Mouse (Mus musculus) MEL (cell line): ENCODE measurements at regions not wholly inside any gene's neighbourhood (a gene's known extent, or its start where the extent isn't known, plus 50 kb on each side); places are given as distances from the start of the nearest gene placed in this dataset.

Experiments used
- DNase-seq: peaks from one replicate; pipeline ENCODE4 v3.0.0; 2011; ENCODE audit warnings: low read depth, low spot score
- H3K27ac ChIP-seq: 2 replicates; pipeline ENCODE4 v1.5.1; 2012; ENCODE audit warnings: low read depth, mild to moderate bottlenecking, control low read depth, low read length, moderate library complexity; ENCODE audit not compliant: control insufficient read depth
- H3K27me3 ChIP-seq, 2 experiments: fragments of 150-350 bp in 1 of 2; sonication (generic) in 1 of 2; 2 replicates each; pipeline ENCODE4 v1.6.1; 2012; ENCODE audit warnings: low read length in 2 of 2, mild to moderate bottlenecking in 2 of 2, improper control_type of control experiment in 1 of 2, moderate library complexity in 1 of 2; ENCODE audit not compliant: insufficient read depth in 2 of 2, control insufficient read depth in 1 of 2
- H3K36me3 ChIP-seq, 2 experiments: 2 replicates each; pipeline ENCODE4 v1.6.1; 2012 to 2014; ENCODE audit warnings: low read length in 2 of 2, improper control_type of control experiment in 1 of 2, inconsistent platforms in 1 of 2, mild to moderate bottlenecking in 1 of 2; ENCODE audit not compliant: insufficient read depth in 2 of 2, control insufficient read depth in 1 of 2
- H3K4me1 ChIP-seq, 2 experiments: fragments of 150-350 bp in 1 of 2; sonication (generic) in 1 of 2; 2 replicates each; pipeline ENCODE4 v1.6.1; 2012; ENCODE audit warnings: low read length in 2 of 2, improper control_type of control experiment in 1 of 2, mild to moderate bottlenecking in 1 of 2; ENCODE audit not compliant: insufficient read depth in 2 of 2, control insufficient read depth in 1 of 2
- H3K4me3 ChIP-seq, 2 experiments: fragments of 150-350 bp in 1 of 2; sonication (generic) in 1 of 2; 2 replicates each; pipeline ENCODE4 v1.5.1; 2012; ENCODE audit warnings: low read depth in 2 of 2, low read length in 2 of 2, mild to moderate bottlenecking in 2 of 2, moderate library complexity in 2 of 2, control low read depth in 1 of 2, improper control_type of control experiment in 1 of 2; ENCODE audit not compliant: control insufficient read depth in 1 of 2, insufficient read depth in 1 of 2
- H3K79me2 ChIP-seq: 2 replicates; pipeline ENCODE4 v1.6.1; 2012; ENCODE audit warnings: mild to moderate bottlenecking, low read length, moderate library complexity; ENCODE audit not compliant: control insufficient read depth, poor library complexity, insufficient read depth
- H3K9ac ChIP-seq: 2 replicates; pipeline ENCODE4 v1.6.1; 2012; ENCODE audit warnings: low read depth, mild to moderate bottlenecking, control low read depth, low read length, moderate library complexity; ENCODE audit not compliant: control insufficient read depth, poor library complexity, severe bottlenecking
- H3K9me3 ChIP-seq: fragments of 150-350 bp; sonication (generic); replicated peaks from 2 replicates; pipeline ENCODE4 v1.6.1; 2012; ENCODE audit warnings: mild to moderate bottlenecking, low read length, improper control_type of control experiment, moderate library complexity; ENCODE audit not compliant: insufficient read depth
- BHLHE40 ChIP-seq: IDR thresholded peaks from 2 replicates; pipeline ENCODE4 v1.6.1; 2012; ENCODE audit warnings: low read depth, mild to moderate bottlenecking, inconsistent platforms, low read length, improper control_type of control experiment, borderline replicate concordance
- CHD1 ChIP-seq: IDR thresholded peaks from 2 replicates; pipeline ENCODE4 v1.6.1; 2012; ENCODE audit warnings: low read depth, mild to moderate bottlenecking, inconsistent platforms, low read length, improper control_type of control experiment
- CHD2 ChIP-seq: IDR thresholded peaks from 2 replicates; pipeline ENCODE4 v1.6.1; 2011; ENCODE audit warnings: low read length, improper control_type of control experiment
- CTCF ChIP-seq, 3 experiments: IDR thresholded peaks in 2 of 3; conservative IDR thresholded peaks in 1 of 3; 2 replicates each; pipeline ENCODE4 v1.5.1; 2011 to 2012; ENCODE audit warnings: low read length in 3 of 3, low read depth in 2 of 3, mild to moderate bottlenecking in 2 of 3, improper control_type of control experiment in 1 of 3, inconsistent platforms in 1 of 3, mixed read lengths in 1 of 3, moderate library complexity in 1 of 3; ENCODE audit not compliant: control insufficient read depth in 1 of 3, insufficient read depth in 1 of 3, poor library complexity in 1 of 3, severe bottlenecking in 1 of 3
- E2F4 ChIP-seq: IDR thresholded peaks from 2 replicates; pipeline ENCODE4 v1.6.1; 2011; ENCODE audit warnings: low read depth, low read length, improper control_type of control experiment, borderline replicate concordance
- ELF1 ChIP-seq: IDR thresholded peaks from 2 replicates; pipeline ENCODE4 v1.6.1; 2014; ENCODE audit warnings: low read depth, mild to moderate bottlenecking, inconsistent platforms, low read length, improper control_type of control experiment, moderate library complexity
- ETS1 ChIP-seq: IDR thresholded peaks from 2 replicates; pipeline ENCODE4 v1.6.1; 2012; ENCODE audit warnings: low read depth, mild to moderate bottlenecking, inconsistent platforms, low read length, improper control_type of control experiment, moderate library complexity
- GABPA ChIP-seq: IDR thresholded peaks from 2 replicates; pipeline ENCODE4 v1.6.1; 2012; ENCODE audit warnings: low read depth, mild to moderate bottlenecking, inconsistent platforms, low read length, improper control_type of control experiment, moderate library complexity
- HCFC1 ChIP-seq: IDR thresholded peaks from 2 replicates; pipeline ENCODE4 v1.6.1; 2012; ENCODE audit warnings: low read depth, mild to moderate bottlenecking, inconsistent platforms, low read length, improper control_type of control experiment, moderate library complexity
- MAFK ChIP-seq: IDR thresholded peaks from 2 replicates; pipeline ENCODE4 v1.6.1; 2011; ENCODE audit warnings: low read depth, mild to moderate bottlenecking, low read length, improper control_type of control experiment, borderline replicate concordance
- MAX ChIP-seq: IDR thresholded peaks from 2 replicates; pipeline ENCODE4 v1.6.1; 2011; ENCODE audit warnings: low read length, improper control_type of control experiment
- MAZ ChIP-seq: IDR thresholded peaks from 2 replicates; pipeline ENCODE4 v1.6.1; 2012; ENCODE audit warnings: low read depth, mild to moderate bottlenecking, inconsistent platforms, low read length, improper control_type of control experiment
- MXI1 ChIP-seq: IDR thresholded peaks from 2 replicates; pipeline ENCODE4 v1.6.1; 2011; ENCODE audit warnings: mild to moderate bottlenecking, low read depth, low read length, improper control_type of control experiment
- MYB ChIP-seq: IDR thresholded peaks from 2 replicates; pipeline ENCODE4 v1.6.1; 2011; ENCODE audit warnings: mild to moderate bottlenecking, low read depth, low read length, improper control_type of control experiment
- POLR2A ChIP-seq, 2 experiments: IDR thresholded peaks; 2 replicates each; pipeline ENCODE4 v1.6.1; 2011 to 2012; ENCODE audit warnings: low read length in 2 of 2, mild to moderate bottlenecking in 2 of 2, control low read depth in 1 of 2, improper control_type of control experiment in 1 of 2, low read depth in 1 of 2, moderate library complexity in 1 of 2; ENCODE audit not compliant: control insufficient read depth in 1 of 2, insufficient read depth in 1 of 2, poor library complexity in 1 of 2
- POLR2AphosphoS5 ChIP-seq: IDR thresholded peaks from 2 replicates; pipeline ENCODE4 v1.6.1; 2012; ENCODE audit warnings: low read depth, borderline replicate concordance, mild to moderate bottlenecking, inconsistent platforms, low read length, moderate library complexity, mixed read lengths
- RAD21 ChIP-seq: IDR thresholded peaks from 2 replicates; pipeline ENCODE4 v1.6.1; 2011; ENCODE audit warnings: mild to moderate bottlenecking, low read depth, low read length, improper control_type of control experiment
- RCOR1 ChIP-seq: IDR thresholded peaks from 2 replicates; pipeline ENCODE4 v1.6.1; 2012; ENCODE audit warnings: low read depth, mild to moderate bottlenecking, inconsistent platforms, low read length, improper control_type of control experiment
- SIN3A ChIP-seq: IDR thresholded peaks from 2 replicates; pipeline ENCODE4 v1.6.1; 2012; ENCODE audit warnings: low read length, improper control_type of control experiment, inconsistent platforms
- TBP ChIP-seq: IDR thresholded peaks from 2 replicates; pipeline ENCODE4 v1.8.0; 2011; ENCODE audit warnings: low read depth, low read length, improper control_type of control experiment
- TCF12 ChIP-seq: IDR thresholded peaks from 2 replicates; pipeline ENCODE4 v1.6.1; 2014; ENCODE audit warnings: low read depth, mild to moderate bottlenecking, inconsistent platforms, low read length, improper control_type of control experiment, moderate library complexity
- UBTF ChIP-seq: IDR thresholded peaks from 2 replicates; pipeline ENCODE4 v1.6.1; 2012; ENCODE audit warnings: low read depth, mild to moderate bottlenecking, inconsistent platforms, low read length, improper control_type of control experiment, moderate library complexity, borderline replicate concordance; ENCODE audit not compliant: insufficient read depth
- USF1 ChIP-seq: IDR thresholded peaks from 2 replicates; pipeline ENCODE4 v1.6.1; 2014; ENCODE audit warnings: low read depth, mild to moderate bottlenecking, inconsistent platforms, low read length, improper control_type of control experiment, moderate library complexity
- USF2 ChIP-seq, 2 experiments: IDR thresholded peaks; 2 replicates each; pipeline ENCODE4 v1.6.1; 2011 to 2012; ENCODE audit warnings: improper control_type of control experiment in 2 of 2, low read length in 2 of 2, borderline replicate concordance in 1 of 2, inconsistent platforms in 1 of 2, low read depth in 1 of 2, mild to moderate bottlenecking in 1 of 2; ENCODE audit not compliant: insufficient read depth in 1 of 2
- ZKSCAN1 ChIP-seq: IDR thresholded peaks from 2 replicates; pipeline ENCODE4 v1.6.1; 2012; ENCODE audit warnings: low read depth, mild to moderate bottlenecking, inconsistent platforms, low read length, improper control_type of control experiment, moderate library complexity
- ZNF384 ChIP-seq: IDR thresholded peaks from 2 replicates; pipeline ENCODE4 v1.6.1; 2012; ENCODE audit warnings: low read depth, mild to moderate bottlenecking, inconsistent platforms, low read length, improper control_type of control experiment

DNA sequence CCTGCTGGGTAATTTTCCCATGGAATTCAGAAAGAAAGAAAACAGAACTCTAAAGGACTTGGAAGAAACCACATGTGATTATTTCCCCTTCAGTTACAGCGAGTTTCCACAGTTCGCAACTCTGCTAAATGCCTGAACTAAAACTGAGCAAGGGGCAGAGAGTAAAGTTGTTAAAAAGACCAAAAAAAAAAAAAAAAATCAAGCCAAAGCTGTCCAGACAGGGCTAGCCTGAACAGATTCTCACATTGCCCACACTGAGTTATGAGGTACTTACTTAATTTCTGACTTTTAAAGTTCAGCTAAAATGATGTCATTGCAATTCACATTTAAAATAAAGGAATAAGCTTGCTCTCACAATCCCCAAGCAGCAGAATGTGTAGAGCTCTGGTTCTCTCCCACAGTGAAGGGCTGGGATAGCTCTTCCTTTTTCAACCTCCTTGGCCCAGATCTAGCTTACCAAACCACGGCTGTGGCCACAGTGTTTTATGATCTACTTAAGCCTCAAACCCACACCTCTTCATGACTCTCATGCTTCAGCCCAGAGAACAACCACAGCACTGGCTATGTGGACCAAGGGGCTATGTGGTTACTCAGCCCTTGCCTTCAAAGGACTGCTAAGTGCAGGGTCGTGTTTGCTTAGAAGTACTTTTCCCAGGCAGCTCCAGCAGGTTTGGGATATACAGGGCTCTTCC lies 90.8 kb downstream of the Atp6ap1l start:
- Histone ChIP-seq H3K36me3 (no peaks in the 10 kb centered on the region), H3K9ac (no peak overlapping the region), H3K27me3 (no peaks in the 10 kb centered on the region), H3K4me1 (no peaks in the 10 kb centered on the region), H3K27ac (no peak overlapping the region), H3K4me3 (no peak overlapping the region), H3K79me2 (no peaks in the 10 kb centered on the region), H3K9me3 (no peaks in the 10 kb centered on the region)
- no peak for DNase-seq
- TF ChIP-seq ZKSCAN1: no peak
- no peak for TF ChIP-seq USF1
- no peak for TF ChIP-seq RCOR1
- no peak for TF ChIP-seq GABPA
- TF ChIP-seq MXI1: no peak
- TF ChIP-seq UBTF: no peak
- no peak for TF ChIP-seq MAFK
- TF ChIP-seq MAX: no peak
- no peak for TF ChIP-seq POLR2A (IDR thresholded peaks at IDR 0.05; ENCODE audit: control insufficient read depth in 1 of 2, insufficient read depth in 1 of 2, low read depth in 1 of 2, low read length in 2 of 2, poor library complexity in 1 of 2)
- no peak for TF ChIP-seq ETS1
- no peak for TF ChIP-seq TBP
- no peak for TF ChIP-seq E2F4
- no peak for TF ChIP-seq CHD2
- no peak for TF ChIP-seq SIN3A

DNA sequence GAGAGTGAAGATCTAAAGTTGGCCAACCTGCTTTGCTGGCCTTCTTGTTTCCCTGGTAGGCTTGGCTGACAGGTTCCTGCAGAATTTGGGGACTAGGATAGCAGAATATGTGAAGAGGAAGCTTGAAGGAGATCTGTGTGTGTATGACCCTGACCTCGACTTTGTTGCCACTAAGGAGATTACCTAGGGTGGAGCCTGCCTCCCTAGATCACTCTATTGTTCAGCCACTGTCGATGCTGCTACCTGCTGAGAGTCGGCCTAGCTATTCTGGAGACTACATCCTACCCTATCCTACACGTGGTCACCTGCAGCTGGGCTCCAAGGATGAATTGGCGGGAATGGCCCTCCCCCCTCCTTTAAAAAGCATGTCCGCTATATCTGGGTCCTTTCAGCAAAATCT lies 95.1 kb downstream of the Atp6ap1l start:
- Histone ChIP-seq H3K4me3 (no peak overlapping the region), H3K9me3 (no peaks in the 10 kb centered on the region), H3K9ac (no peak overlapping the region), H3K27ac (no peak overlapping the region), H3K4me1 (no peaks in the 10 kb centered on the region), H3K27me3 (no peaks in the 10 kb centered on the region), H3K36me3 (no peaks in the 10 kb centered on the region), H3K79me2 (no peaks in the 10 kb centered on the region)
- TF ChIP-seq ELF1 (no peak), USF1 (no peak), TCF12 (no peak), CTCF (IDR thresholded peaks at IDR 0.05 in 2 of 3, conservative IDR thresholded peaks at IDR 0.05 in 1 of 3; ENCODE audit: control insufficient read depth in 1 of 3, insufficient read depth in 1 of 3, low read depth in 2 of 3, low read length in 3 of 3, poor library complexity in 1 of 3, severe bottlenecking in 1 of 3) (no peak), TBP (no peak), ZNF384 (no peak), CHD2 (no peak), MYB (no peak), HCFC1 (no peak), ZKSCAN1 (no peak), POLR2AphosphoS5 (no peak), POLR2A (IDR thresholded peaks at IDR 0.05; ENCODE audit: control insufficient read depth in 1 of 2, insufficient read depth in 1 of 2, low read depth in 1 of 2, low read length in 2 of 2, poor library complexity in 1 of 2) (no peak), ETS1 (no peak), CHD1 (no peak), RAD21 (no peak), USF2 (IDR thresholded peaks at IDR 0.05; ENCODE audit: borderline replicate concordance in 1 of 2, insufficient read depth in 1 of 2, low read depth in 1 of 2, low read length in 2 of 2) (no peak), E2F4 (no peak), MAZ (no peak), MAX (no peak), BHLHE40 (no peak)
- DNase-seq: no peak
